Mouse (Mus musculus) CD4-positive helper T cell, adult 2 months (primary cell): ENCODE data around the gene Kazn.

ENCODE experiments used
- DNase-seq: peaks from one replicate; pipeline ENCODE4 v3.0.0-alpha.2; 2012; ENCODE audit warnings: low read depth, missing footprints, low spot score

The Kazn gene

GRCm38 (mm10) chr4:142193151-142193578 is 46.0 kb downstream of the Kazn start:
- no peak for DNase-seq

GRCm38 (mm10) chr4:142189960-142190359 is 49.2 kb downstream of the Kazn start:
- DNase-seq = no peak

GRCm38 (mm10) chr4:142188501-142188900 is 50.7 kb downstream of the Kazn start:
- DNase-seq = no peak

- DNase-seq = no peak
These were observed 53.0 kb downstream of the Kazn start for GRCm38 (mm10) chr4:142186155-142186554.

GRCm38 (mm10) chr4:142185533-142185900 is 53.7 kb downstream of the Kazn start:
- DNase-seq = no peak

- no peak for DNase-seq
These were observed 54.2 kb downstream of the Kazn start for GRCm38 (mm10) chr4:142184852-142185532.

GRCm38 (mm10) chr4:142183591-142183990 is 55.6 kb downstream of the Kazn start:
- DNase-seq = no peak

GRCm38 (mm10) chr4:142183015-142183414 is 56.2 kb downstream of the Kazn start:
- DNase-seq = no peak

GRCm38 (mm10) chr4:142181646-142182045 is 57.6 kb downstream of the Kazn start:
- no peak for DNase-seq

GRCm38 (mm10) chr4:142180874-142181273 is 58.3 kb downstream of the Kazn start:
- DNase-seq = no peak

- DNase-seq = no peak
These were observed 58.9 kb downstream of the Kazn start for GRCm38 (mm10) chr4:142180289-142180688.

GRCm38 (mm10) chr4:142179531-142179930 is 59.7 kb downstream of the Kazn start:
- DNase-seq = no peak

GRCm38 (mm10) chr4:142176732-142177131 is 62.5 kb downstream of the Kazn start:
- DNase-seq = no peak

- no peak for DNase-seq
These were observed 65.2 kb downstream of the Kazn start for GRCm38 (mm10) chr4:142173981-142174485.

- no peak for DNase-seq
These were observed 66.3 kb downstream of the Kazn start for GRCm38 (mm10) chr4:142172942-142173341.

GRCm38 (mm10) chr4:142171788-142172497 is 67.3 kb downstream of the Kazn start:
- no peak for DNase-seq

- DNase-seq = no peak
These were observed 68.1 kb downstream of the Kazn start for GRCm38 (mm10) chr4:142170882-142171768.

- DNase-seq = no peak
These were observed 69.6 kb downstream of the Kazn start for GRCm38 (mm10) chr4:142169636-142170035.

- no peak for DNase-seq
These were observed 70.8 kb downstream of the Kazn start for GRCm38 (mm10) chr4:142168352-142168751.

- DNase-seq = no peak
These were observed 73.1 kb downstream of the Kazn start for GRCm38 (mm10) chr4:142165835-142166701.

GRCm38 (mm10) chr4:142165363-142165762 is 73.8 kb downstream of the Kazn start:
- no peak for DNase-seq
